Mouse (Mus musculus): ENCODE results near the gene Nck2.
A peak's percentile ranks its signal among the peaks of the same experiment; 100 is the strongest.

Nck2 gene

GRCm38 (mm10) chr1:43444531-43444930 is at the start of gene Nck2:
Gene Nck2, plus strand, starts transcription at chr1:43444579.
- DNase-seq: no peak

- DNase-seq: no peak
These were observed 49.3 kb upstream of the Nck2 start for GRCm38 (mm10) chr1:43395040-43395439.

GRCm38 (mm10) chr1:43395799-43396198 is 48.6 kb upstream of the Nck2 start:
- DNase-seq: no peak

GRCm38 (mm10) chr1:43396522-43396921 is 47.9 kb upstream of the Nck2 start:
- no peak for DNase-seq

- DNase-seq: peak; percentile 55
These were observed 47.3 kb upstream of the Nck2 start for GRCm38 (mm10) chr1:43397096-43397495.

- no peak for DNase-seq
These were observed 45.4 kb upstream of the Nck2 start for GRCm38 (mm10) chr1:43398738-43399601.

GRCm38 (mm10) chr1:43399602-43400216 is 44.7 kb upstream of the Nck2 start:
- DNase-seq: no peak

GRCm38 (mm10) chr1:43400655-43401054 is 43.7 kb upstream of the Nck2 start:
- no peak for DNase-seq

GRCm38 (mm10) chr1:43403341-43403740 is 41.0 kb upstream of the Nck2 start:
- no peak for DNase-seq

- no peak for DNase-seq
These were observed 39.4 kb upstream of the Nck2 start for GRCm38 (mm10) chr1:43404693-43405678.

- no peak for DNase-seq
These were observed 35.4 kb upstream of the Nck2 start for GRCm38 (mm10) chr1:43409019-43409418.

GRCm38 (mm10) chr1:43412825-43413224 is 31.6 kb upstream of the Nck2 start:
- no peak for DNase-seq

- no peak for DNase-seq
These were observed 31.1 kb upstream of the Nck2 start for GRCm38 (mm10) chr1:43413298-43413697.

- DNase-seq: no peak
These were observed 30.6 kb upstream of the Nck2 start for GRCm38 (mm10) chr1:43413749-43414148.

GRCm38 (mm10) chr1:43414228-43414627 is 30.2 kb upstream of the Nck2 start:
- no peak for DNase-seq

- no peak for DNase-seq
These were observed 29.4 kb upstream of the Nck2 start for GRCm38 (mm10) chr1:43414971-43415370.

- DNase-seq: no peak
These were observed 21.2 kb upstream of the Nck2 start for GRCm38 (mm10) chr1:43422969-43423748.

- DNase-seq: no peak
These were observed 17.9 kb upstream of the Nck2 start for GRCm38 (mm10) chr1:43426526-43426925.

- no peak for DNase-seq
These were observed 17.3 kb upstream of the Nck2 start for GRCm38 (mm10) chr1:43426993-43427535.

- DNase-seq: no peak
These were observed 14.2 kb upstream of the Nck2 start for GRCm38 (mm10) chr1:43429924-43430876.

GRCm38 (mm10) chr1:43433853-43434252 is 10.5 kb upstream of the Nck2 start:
- DNase-seq: no peak
